Mouse (Mus musculus) heart, embryonic 12.5 days (tissue): ENCODE results near the gene C1qtnf4. TPM values are rescaled to one million over a fixed set of nuclear protein-coding genes. Genes with fewer than 3 reads are reported as not detected.

ENCODE experiments used
- ATAC-seq: fragments of 200-750 bp; cut with Nextera tagmentation; 2 replicates; pipeline ENCODE4 v1.8.0; 2017; ENCODE audit warnings: moderate TSS enrichment, moderate library complexity; ENCODE audit not compliant: insufficient number of reproducible peaks, low FRiP score
- H3K27ac ChIP-seq: fragments of 300-500 bp; sonication (generic); 2 replicates; pipeline ENCODE4 v1.5.1; 2016; ENCODE audit warnings: mild to moderate bottlenecking, moderate library complexity; ENCODE audit not compliant: poor library complexity, severe bottlenecking
- H3K27me3 ChIP-seq: fragments of 300-500 bp; sonication (generic); replicated peaks from 2 replicates; pipeline ENCODE4 v1.6.1; 2016; ENCODE audit warnings: mild to moderate bottlenecking, moderate library complexity
- H3K36me3 ChIP-seq: fragments of 300-500 bp; sonication (generic); 2 replicates; pipeline ENCODE4 v1.6.1; 2016; ENCODE audit warnings: mild to moderate bottlenecking, moderate library complexity
- H3K4me1 ChIP-seq: fragments of 300-500 bp; sonication (generic); replicated peaks from 2 replicates; pipeline ENCODE4 v1.6.1; 2016; ENCODE audit warnings: mild to moderate bottlenecking
- H3K4me2 ChIP-seq: fragments of 300-500 bp; sonication (generic); 2 replicates; pipeline ENCODE4 v1.6.1; 2016; ENCODE audit warnings: mild to moderate bottlenecking, moderate library complexity
- H3K4me3 ChIP-seq: fragments of 300-500 bp; sonication (generic); 2 replicates; pipeline ENCODE4 v1.5.1; 2016; ENCODE audit warnings: mild to moderate bottlenecking
- H3K9ac ChIP-seq: fragments of 300-500 bp; sonication (generic); 2 replicates; pipeline ENCODE4 v1.6.1; 2016; ENCODE audit warnings: mild to moderate bottlenecking, moderate library complexity
- H3K9me3 ChIP-seq: fragments of 300-500 bp; sonication (generic); replicated peaks from 2 replicates; pipeline ENCODE4 v1.6.1; 2016; ENCODE audit warnings: mild to moderate bottlenecking, moderate library complexity
- WGBS: fragments of 180-500 bp; shearing (Covaris S2); methylation state at CpG from one replicate; pipeline ENCODE4 v1.1.7; 2016; 5-methylcytosine and 5-hydroxymethylcytosine counted together
- polyA plus RNA-seq: library from polyadenylated mRNA; unstranded; fragments of >200 nt; fragmentation: Nextera tagmentation; extraction: Ambion mirVana; gene quantifications from 2 replicates; pipeline ENCODE4 v1.2.1, GENCODE M21; 2016

The C1qtnf4 gene
- polyA plus RNA-seq, 1 experiment from 2014 or later: 18.9 TPM

- Histone ChIP-seq H3K36me3 (peaks cover 73% of the 10 kb centered on the region), H3K9ac (no peak overlapping the region), H3K4me3 (no peak overlapping the region), H3K4me2 (no peak overlapping the region), H3K9me3 (no peaks in the 10 kb centered on the region), H3K4me1 (no peaks in the 10 kb centered on the region), H3K27ac (no peak overlapping the region), H3K27me3 (no peaks in the 10 kb centered on the region)
- 95% methylated on average over 2 of the region's 2 CpGs for WGBS
- no peak for ATAC-seq
These were observed 24.2 kb upstream of the C1qtnf4 start for GRCm38 (mm10) chr2:90861486-90861885.

- ATAC-seq: no peak
- Histone ChIP-seq H3K9ac (no peak overlapping the region), H3K27ac (no peak overlapping the region), H3K9me3 (no peaks in the 10 kb centered on the region), H3K4me1 (peaks cover 6% of the 10 kb centered on the region), H3K27me3 (no peaks in the 10 kb centered on the region), H3K36me3 (peaks cover 74% of the 10 kb centered on the region), H3K4me2 (no peak overlapping the region), H3K4me3 (no peak overlapping the region)
These were observed 21.5 kb upstream of the C1qtnf4 start for GRCm38 (mm10) chr2:90864184-90864583.

- Histone ChIP-seq H3K4me2 (no peak overlapping the region), H3K27me3 (no peaks in the 10 kb centered on the region), H3K9me3 (no peaks in the 10 kb centered on the region), H3K9ac (no peak overlapping the region), H3K4me1 (peaks cover 28% of the 10 kb centered on the region), H3K27ac (no peak overlapping the region), H3K4me3 (no peak overlapping the region), H3K36me3 (peaks cover 59% of the 10 kb centered on the region)
- ATAC-seq: peak; percentile 78; the same call in 1 of the 2 replicates
- WGBS: 36% methylated on average over 3 of the region's 3 CpGs
These were observed 19.1 kb upstream of the C1qtnf4 start for GRCm38 (mm10) chr2:90866524-90866923.

GRCm38 (mm10) chr2:90870136-90870601, 15.5 kb upstream of the C1qtnf4 start:
- peak overlapping the region; percentile 95 for H3K27ac ChIP-seq
- H3K9me3 ChIP-seq: no peaks in the 10 kb centered on the region
- H3K36me3 ChIP-seq: peaks cover 29% of the 10 kb centered on the region
- WGBS: 2% methylated on average over 4 of the region's 4 CpGs
- H3K27me3 ChIP-seq: no peaks in the 10 kb centered on the region
- H3K4me2 ChIP-seq: peak overlapping the region; percentile 60
- peak overlapping the region; percentile 51; the same call in 1 of the 2 replicates for H3K9ac ChIP-seq
- no peak overlapping the region for H3K4me3 ChIP-seq
- ATAC-seq: peak; percentile 88
- peaks cover 32% of the 10 kb centered on the region for H3K4me1 ChIP-seq

GRCm38 (mm10) chr2:90871180-90871961, 14.3 kb upstream of the C1qtnf4 start:
- ATAC-seq: no peak
- Histone ChIP-seq H3K9ac (no peak overlapping the region), H3K4me2 (0 out of 2 replicates have a peak overlapping the region, but pooled peaks have one; percentile 60), H3K36me3 (peaks cover 19% of the 10 kb centered on the region), H3K27ac (peak overlapping the region; percentile 95), H3K4me1 (peaks cover 32% of the 10 kb centered on the region), H3K27me3 (no peaks in the 10 kb centered on the region), H3K4me3 (no peak overlapping the region), H3K9me3 (no peaks in the 10 kb centered on the region)
- WGBS: 62% methylated on average over 8 of the region's 8 CpGs

- Histone ChIP-seq H3K36me3 (no peaks in the 10 kb centered on the region), H3K27ac (no peak overlapping the region), H3K27me3 (no peaks in the 10 kb centered on the region), H3K4me3 (no peak overlapping the region), H3K9me3 (no peaks in the 10 kb centered on the region), H3K4me1 (peaks cover 41% of the 10 kb centered on the region), H3K9ac (no peak overlapping the region), H3K4me2 (no peak overlapping the region)
- 100% methylated on average over 1 of the region's 1 CpGs for WGBS
- no peak for ATAC-seq
These were observed 11.6 kb upstream of the C1qtnf4 start for GRCm38 (mm10) chr2:90874025-90874424.

- no peaks in the 10 kb centered on the region for H3K9me3 ChIP-seq
- 48% methylated on average over 2 of the region's 2 CpGs for WGBS
- no peak overlapping the region for H3K4me2 ChIP-seq
- no peak overlapping the region for H3K4me3 ChIP-seq
- H3K27me3 ChIP-seq: no peaks in the 10 kb centered on the region
- H3K9ac ChIP-seq: no peak overlapping the region
- H3K27ac ChIP-seq: no peak overlapping the region
- H3K36me3 ChIP-seq: no peaks in the 10 kb centered on the region
- no peak for ATAC-seq
- peaks cover 41% of the 10 kb centered on the region for H3K4me1 ChIP-seq
These were observed 10.4 kb upstream of the C1qtnf4 start for GRCm38 (mm10) chr2:90875239-90875638.

- ATAC-seq: no peak
- Histone ChIP-seq H3K4me3 (no peak overlapping the region), H3K4me1 (peaks cover 24% of the 10 kb centered on the region), H3K36me3 (no peaks in the 10 kb centered on the region), H3K4me2 (no peak overlapping the region), H3K27ac (no peak overlapping the region), H3K27me3 (no peaks in the 10 kb centered on the region), H3K9ac (no peak overlapping the region), H3K9me3 (no peaks in the 10 kb centered on the region)
- 51% methylated on average over 5 of the region's 5 CpGs for WGBS
These were observed 7.9 kb upstream of the C1qtnf4 start for GRCm38 (mm10) chr2:90877584-90878259.

- Histone ChIP-seq H3K27ac (no peak overlapping the region; the same call in 1 of the 2 replicates), H3K4me3 (no peak overlapping the region), H3K4me2 (peak overlapping the region; percentile 18; the same call in 1 of the 2 replicates), H3K36me3 (no peaks in the 10 kb centered on the region), H3K27me3 (peaks cover 5% of the 10 kb centered on the region), H3K4me1 (peaks cover 24% of the 10 kb centered on the region), H3K9ac (no peak overlapping the region), H3K9me3 (0 out of 2 replicates have a peak, but pooled peaks cover 3% of the 10 kb centered on the region)
- no peak for ATAC-seq
These were observed 6.2 kb upstream of the C1qtnf4 start for GRCm38 (mm10) chr2:90879419-90879818.

- ATAC-seq: no peak
- H3K9me3 ChIP-seq: 0 out of 2 replicates have a peak, but pooled peaks cover 3% of the 10 kb centered on the region
- no peak overlapping the region for H3K9ac ChIP-seq
These were observed 5.4 kb upstream of the C1qtnf4 start for GRCm38 (mm10) chr2:90880144-90880785.

GRCm38 (mm10) chr2:90881824-90882223, 3.8 kb upstream of the C1qtnf4 start:
- H3K36me3 ChIP-seq: no peaks in the 10 kb centered on the region
- H3K4me3 ChIP-seq: no peak overlapping the region
- WGBS: 79% methylated on average over 2 of the region's 2 CpGs
- no peak for ATAC-seq
- peaks cover 22% of the 10 kb centered on the region for H3K27me3 ChIP-seq
- no peak overlapping the region for H3K9ac ChIP-seq
- no peak overlapping the region for H3K4me2 ChIP-seq
- peaks cover 46% of the 10 kb centered on the region for H3K4me1 ChIP-seq
- no peak overlapping the region for H3K27ac ChIP-seq
- 0 out of 2 replicates have a peak, but pooled peaks cover 3% of the 10 kb centered on the region for H3K9me3 ChIP-seq

More at GRCm38 (mm10) chr2:90880144-90880785, 5.4 kb upstream of the C1qtnf4 start:
- Histone ChIP-seq H3K27me3 (peaks cover 12% of the 10 kb centered on the region), H3K4me3 (no peak overlapping the region), H3K4me1 (peaks cover 33% of the 10 kb centered on the region), H3K27ac (no peak overlapping the region), H3K36me3 (no peaks in the 10 kb centered on the region), H3K4me2 (no peak overlapping the region)
- WGBS: 36% methylated on average over 6 of the region's 6 CpGs
